Mouse (Mus musculus) adrenal gland, postnatal 36 days (tissue): ENCODE results near the gene Lama5. TPM values are rescaled to one million over a fixed set of nuclear protein-coding genes. Genes with fewer than 3 reads are reported as not detected.

ENCODE experiments used
- DNase-seq, 2 experiments: peaks; one replicate each; pipeline ENCODE4 v3.0.0; 2021; ENCODE audit warnings: mixed read lengths in 1 of 2
- total RNA-seq, 2 experiments: library from RNA; stranded (reverse); gene quantifications; 2 replicates each; pipeline ENCODE4 v1.2.3; 2021

Gene Lama5
- total RNA-seq, 2 experiments from 2014 or later: 25.7 to 74.5 TPM

DNA sequence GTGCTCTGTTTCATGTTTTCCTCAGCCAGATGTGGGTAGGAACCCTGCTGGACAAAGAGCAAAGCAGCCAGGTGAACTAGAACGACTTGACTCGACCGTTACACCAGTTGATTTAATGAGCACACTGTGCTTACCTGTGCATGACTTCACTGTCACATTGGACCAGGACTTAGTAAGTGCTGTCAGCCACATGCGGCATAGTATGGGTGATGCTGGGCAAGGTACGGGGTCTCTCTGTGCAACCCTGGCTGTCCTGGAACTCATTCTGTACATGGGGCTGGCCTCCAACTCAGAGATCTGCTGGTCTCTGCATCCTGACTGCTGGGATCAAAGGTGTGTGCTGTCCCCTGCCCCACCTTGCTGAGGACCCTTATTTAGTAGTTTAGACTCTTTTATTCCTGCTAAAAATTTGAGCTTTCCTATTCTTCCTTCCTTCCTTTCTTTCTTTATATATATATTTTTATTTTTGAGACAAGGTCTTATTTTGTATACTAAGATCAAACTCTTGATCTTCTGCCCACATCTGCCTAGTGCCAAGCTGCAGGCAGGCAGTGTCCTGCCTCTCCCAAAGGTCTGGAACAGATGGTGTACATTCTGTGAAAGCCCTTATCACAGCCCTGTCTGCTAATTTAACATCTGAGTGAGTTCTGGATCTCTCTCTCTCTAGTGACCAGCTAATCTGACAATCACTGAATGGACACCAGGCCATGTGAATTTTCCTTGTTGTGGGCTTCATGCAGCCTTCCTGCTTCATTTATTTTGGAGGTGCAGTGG is 29.0 kb upstream of the Lama5 start:
- DNase-seq: no peak

DNA sequence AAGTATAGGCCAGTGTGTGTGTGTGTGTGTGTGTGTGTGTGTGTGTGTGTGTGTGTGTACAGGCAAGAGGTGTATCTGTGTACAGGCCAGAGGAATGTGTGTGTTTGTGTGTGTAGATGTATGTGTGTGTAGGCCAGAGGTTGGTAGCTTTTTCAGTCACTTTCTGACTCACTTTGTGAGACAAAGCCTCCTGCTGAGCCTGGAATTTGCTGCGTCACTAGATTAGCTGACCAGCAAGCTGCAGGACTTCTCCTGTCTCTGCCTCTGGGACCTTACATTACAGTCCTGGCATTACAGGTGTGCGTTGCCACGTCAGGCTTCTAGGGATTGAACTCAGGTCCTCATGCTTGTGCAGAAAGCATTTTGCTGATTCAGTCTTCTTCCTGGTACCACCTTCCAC is 26.2 kb upstream of the Lama5 start:
- no peak for DNase-seq

DNA sequence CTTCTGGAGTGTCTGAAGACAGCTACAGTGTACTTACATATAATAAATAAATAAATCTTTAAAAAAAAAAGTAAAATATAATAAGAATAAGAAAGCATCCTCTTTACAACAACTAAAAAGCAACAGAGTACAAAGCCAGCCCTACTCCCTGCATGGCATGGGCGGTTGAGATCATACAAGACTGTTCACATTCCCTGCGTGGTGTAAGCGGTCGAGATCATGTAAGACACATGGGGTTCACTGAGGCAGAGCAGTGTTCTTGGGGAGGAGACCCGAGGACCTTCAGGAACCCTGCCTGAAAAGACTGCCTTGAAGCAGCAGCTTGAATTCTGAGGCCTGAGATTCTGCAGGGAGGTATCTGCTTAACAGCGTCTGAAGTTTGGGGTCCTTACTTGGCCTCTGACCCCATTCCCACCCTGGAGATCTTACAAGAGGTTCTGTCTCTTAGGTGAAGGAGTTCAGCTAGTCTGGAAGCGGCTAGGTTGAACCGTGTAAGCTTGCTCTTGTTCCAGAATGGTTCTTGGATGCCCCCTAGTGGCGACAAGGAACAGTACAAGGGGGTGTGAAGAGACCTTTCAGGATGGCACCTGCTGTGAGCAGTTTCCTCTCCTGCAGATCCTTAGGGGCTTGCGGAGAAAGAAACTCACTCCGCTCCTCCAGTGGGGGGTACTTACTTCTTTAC is 25.4 kb upstream of the Lama5 start:
- DNase-seq: peak; percentile 86

DNA sequence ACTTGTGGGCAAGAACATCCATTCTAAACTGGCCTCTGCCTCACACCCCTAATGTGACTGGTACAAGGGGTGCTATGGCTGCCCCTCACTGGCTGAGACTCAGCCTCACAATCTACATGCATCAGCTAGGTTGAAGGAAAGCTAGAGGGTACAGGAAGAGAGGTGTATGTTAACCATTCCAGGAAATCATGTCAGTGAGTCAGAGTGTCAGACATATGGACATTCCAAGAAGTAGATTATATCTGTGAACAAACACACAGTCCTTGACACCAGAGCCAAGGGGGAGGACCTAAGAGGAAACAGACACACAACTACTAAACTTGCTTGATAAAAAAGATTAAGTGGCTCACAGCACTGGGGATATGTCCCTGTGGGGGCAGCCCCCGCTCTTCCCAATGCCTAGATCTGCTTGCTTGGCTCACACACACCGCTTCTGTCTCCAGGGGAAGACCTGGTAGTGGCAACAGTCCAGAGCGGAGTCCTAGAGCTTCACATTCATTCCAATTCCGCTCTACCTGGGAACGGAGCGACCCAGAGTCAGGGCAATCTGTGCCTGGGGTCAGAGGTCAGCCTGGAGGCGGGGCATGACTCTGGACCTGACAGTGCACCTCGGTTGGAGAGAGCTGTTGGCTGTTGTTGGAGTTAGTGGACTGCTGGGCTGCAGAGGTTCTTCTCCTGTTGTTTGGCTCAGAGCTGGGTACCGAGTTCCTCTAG is 23.4 kb upstream of the Lama5 start:
- peak in 1 of 2 experiments; percentile 30 for DNase-seq

DNA sequence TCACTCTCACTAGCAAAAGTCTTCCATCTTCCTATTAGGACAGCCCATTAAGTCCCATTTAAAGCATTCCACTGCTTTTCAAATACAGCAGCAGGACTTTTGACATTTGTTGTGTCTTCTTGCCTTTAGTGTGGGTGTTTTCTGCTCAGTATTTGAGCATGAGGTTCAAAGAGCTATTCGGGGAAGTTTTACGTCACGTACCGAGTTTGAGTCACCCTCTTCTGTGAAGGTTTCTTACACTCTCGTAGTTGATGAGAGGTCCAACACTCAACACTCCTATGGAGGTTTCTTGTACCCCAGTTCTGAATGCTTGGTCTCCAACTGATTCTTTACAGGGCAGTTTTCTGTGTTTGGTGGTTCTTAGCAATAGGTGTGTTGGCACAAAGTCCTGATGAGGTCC is 22.3 kb upstream of the Lama5 start:
- no peak for DNase-seq

DNA sequence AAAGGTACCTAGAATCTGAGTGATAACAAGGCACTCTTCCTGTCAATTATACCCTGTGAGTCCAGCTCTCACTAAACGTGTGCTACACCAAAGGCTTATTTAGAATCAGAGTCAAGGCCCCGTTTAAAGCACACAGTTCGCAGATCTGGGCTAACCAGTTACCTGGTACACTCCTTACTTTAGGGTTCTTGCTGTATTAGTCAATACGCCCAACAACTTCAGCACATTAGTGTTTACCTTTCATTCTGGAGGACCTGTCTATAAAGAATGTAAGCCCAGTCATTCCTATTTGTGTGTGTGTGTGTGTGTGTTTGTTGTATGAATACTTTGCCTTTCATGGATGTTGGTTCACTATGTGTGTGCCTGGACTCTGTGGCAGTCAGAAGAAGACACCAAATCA is 17.4 kb upstream of the Lama5 start:
- no peak for DNase-seq

DNA sequence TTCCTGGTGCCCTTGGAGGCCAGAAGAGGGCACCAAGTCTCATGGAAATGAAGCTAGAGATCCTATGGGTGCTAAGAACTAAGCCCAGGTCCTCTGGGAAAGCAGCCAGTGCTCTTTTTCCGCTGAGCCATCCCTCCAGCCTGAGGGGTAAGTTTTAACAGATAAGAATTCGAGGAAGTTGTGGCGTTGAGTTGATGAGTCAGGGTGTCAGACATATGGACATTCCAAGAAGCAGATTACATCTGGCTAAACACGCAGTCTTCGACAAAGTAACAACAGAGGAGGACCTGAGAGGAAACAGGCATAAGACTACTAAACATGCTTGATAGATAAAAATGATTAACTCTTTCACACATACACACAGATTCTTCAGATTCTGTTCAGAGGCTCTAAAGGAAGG is 12.9 kb upstream of the Lama5 start:
- DNase-seq: no peak

DNA sequence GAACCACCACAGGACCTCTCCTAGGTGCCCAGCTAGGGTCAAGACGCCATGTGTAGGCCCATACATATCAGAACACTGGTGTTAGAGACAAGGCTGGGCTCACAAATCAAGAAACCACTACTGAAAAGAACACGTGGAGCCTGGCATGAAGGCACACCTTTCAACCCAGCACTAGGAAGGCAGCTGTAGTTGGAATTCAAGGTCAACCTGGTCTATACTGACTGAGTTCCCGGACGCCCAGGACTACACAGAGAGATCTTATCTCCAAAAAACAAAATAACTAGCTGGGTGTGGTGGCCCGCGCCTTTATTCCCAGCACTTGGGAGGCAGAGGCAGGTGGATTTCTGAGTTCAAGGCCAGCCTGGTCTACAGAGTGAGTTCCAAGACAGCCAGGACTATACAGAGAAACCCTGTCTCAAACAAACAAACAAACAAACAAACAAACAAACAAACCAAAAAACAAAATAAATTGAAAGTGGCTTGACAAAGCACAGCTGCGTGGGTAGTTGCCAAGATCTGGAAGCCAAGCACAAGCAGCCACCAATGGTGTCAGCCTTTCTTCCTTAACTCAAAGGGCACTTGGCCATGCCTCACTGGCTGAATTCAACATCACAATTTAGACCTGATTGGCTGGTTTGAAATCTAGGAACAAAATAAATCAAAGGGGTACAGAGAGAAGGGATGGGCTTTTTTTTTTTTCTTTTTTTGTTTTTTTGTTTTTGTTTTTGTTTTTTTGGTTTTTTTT is 12.1 kb upstream of the Lama5 start:
- DNase-seq: no peak

DNA sequence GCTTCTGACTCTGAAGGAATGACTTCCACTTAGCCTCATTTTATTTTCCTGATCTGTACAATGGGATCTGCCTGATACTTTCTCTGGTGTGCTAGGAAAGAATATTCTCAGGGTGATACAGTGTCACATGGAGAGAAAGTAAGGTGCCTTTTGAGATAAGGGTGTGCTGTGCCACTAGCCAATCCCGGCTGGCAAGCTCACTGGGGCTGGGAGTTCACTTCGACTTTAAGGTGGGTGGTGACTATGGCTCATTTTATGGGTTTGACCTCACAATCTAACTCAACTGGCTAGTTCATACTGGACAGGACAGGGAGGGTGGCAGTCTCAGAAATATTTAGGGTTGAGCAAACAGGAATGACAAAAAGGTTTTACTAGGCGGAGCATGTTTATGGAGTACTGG is 11.3 kb upstream of the Lama5 start:
- DNase-seq: no peak

DNA sequence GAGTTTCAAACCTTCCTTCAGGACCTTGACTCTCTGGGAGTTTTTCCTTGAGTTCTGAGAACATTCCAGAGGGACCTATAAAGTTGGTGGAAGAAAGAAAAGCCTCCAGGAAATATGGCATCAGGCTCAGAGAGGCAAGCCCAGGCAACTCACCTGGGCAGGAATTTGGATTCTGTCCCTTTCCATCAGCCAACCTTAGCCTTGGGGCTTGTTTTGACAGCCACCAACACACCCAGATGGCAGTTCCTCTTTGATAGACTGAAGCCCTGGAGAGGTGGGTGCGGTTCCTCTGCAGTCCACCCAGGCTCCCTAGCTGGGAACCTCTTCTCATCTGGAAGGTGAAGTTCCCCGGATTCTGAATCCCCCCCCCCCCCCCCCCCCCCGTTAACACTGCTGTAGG is 10.8 kb upstream of the Lama5 start:
- DNase-seq: no peak

DNA sequence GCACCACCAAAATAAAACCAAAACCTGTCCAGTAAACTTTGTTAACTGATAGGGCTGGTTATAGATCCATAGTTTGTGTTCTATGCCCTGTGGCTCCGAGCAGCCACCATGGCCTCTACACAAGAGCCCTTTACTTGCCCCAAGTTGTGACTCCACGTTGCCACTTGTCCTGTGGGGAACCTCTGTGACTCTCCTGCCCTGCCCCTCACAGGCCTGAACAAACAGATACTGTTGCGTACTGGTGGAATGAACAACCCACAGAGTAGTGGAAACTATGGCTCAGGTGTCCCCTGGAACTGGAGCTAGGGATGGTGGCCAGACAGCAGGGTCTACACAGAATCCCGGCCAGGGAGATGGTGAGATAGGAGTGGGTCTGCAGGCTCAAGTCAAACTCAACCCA is 10.1 kb upstream of the Lama5 start:
- DNase-seq: no peak

DNA sequence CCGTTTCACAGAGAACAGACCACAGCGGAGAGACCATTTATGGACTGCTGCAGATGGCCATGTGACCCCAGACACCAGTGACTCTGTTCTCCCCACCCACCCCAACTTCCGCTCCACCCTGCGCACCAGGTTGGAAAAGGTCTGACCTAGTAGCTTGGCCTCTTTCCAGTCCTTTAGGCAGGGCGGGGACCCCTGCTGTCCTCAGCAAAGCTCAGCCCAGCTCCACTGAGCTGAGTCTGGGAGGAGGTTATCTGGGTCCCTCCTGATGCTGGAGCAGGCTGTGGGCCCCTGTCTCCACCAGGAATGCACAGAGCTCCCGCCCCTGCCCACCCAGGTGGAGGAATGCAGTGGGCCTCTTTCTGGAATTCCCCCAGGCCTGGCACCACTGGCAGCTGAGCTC is 9.3 kb upstream of the Lama5 start:
- no peak for DNase-seq

DNA sequence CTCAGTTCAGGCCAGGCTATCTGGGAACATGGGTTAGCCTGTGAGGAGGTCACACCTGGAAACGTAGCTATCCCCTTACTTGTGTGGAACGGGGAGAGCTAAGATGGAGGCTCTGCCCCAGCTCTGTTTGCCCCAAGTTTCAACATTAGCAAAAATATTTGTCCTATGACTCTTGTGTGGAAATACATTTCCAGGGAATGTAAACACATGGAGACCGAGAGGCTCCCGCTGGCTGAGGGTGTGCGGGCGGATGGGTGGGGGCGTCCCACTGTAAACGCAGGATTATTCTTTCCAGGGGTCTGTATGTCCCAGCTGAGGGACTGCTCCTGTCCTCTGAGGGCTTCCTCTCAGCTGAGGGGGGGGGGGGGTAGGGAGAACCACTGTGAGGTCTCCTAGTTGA is 8.7 kb upstream of the Lama5 start:
- no peak for DNase-seq

DNA sequence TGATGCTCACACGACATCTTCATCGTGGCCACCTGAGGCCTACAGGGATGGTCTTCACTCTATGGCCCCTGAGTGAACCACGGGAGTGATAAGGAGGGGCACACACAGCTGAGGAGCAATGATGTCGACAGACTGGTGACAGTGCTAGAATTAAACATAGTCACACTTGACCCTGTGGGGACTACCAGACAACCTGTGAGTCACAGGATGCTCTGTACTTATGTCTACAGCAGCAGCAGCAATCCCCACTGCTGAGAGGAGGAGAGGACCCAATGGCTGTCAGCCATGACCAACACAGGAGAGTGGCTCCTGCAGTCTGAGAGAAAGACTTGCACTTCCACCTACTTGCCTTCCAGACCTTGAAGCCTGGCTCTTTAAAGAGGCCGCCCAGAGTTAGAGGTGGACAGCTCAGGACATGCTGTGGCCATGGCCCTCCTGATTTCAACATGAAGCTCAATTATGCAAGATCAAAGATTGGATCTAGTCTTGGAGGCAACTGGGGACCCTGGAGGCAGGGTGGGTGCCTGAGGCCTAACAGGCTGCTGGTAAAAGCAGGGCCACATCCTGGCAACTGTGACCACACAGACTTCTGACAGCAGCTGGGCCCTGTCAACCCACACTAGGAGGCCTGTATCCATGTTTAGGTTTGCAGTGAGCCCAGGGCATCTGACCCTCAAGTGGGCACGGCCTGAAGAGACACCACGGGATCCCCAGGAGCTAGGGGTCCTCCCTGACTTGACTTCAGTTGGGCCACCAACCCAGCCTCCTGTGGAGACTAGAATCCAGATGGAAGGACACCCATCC is 7.6 kb upstream of the Lama5 start:
- DNase-seq: no peak

DNA sequence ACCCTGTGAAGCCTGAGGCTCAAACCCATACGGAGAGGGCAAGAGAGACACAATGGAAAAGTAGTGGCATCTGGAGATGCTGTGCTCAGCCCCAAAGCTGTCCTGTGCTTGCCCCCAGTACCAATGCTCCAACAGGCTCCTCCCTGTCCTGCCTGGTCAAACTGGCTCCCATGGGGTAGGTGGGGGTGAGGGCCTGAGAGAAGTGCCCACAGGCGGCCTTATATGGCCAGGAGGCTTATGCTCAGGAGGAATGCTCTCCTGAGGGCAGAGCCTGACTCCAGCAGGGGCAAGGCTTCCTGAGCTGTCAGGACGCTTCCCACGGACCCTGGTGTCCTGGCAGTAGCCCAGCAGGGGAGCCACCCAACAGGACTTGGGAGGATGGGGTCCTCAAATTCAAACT is 4.8 kb upstream of the Lama5 start:
- DNase-seq: no peak

DNA sequence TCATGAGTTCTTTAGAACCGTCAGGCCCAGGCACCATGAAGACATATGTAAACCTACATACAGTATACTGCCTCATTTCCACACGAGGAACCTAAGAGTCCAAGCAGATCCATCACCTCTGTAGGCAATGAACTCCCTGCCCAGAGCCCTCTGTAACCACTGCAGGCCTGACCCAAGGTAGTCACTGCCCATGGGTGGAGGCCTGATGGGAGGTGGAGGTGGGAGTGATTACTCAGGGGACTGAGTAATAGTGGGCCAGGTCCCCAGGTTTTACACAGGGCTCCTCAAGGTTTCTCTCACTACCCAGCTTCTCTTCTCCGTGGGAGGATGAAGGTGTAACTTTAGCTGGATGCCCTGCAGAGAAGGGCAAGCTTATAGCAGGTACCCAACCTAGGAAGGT is 3.5 kb upstream of the Lama5 start:
- no peak for DNase-seq

DNA sequence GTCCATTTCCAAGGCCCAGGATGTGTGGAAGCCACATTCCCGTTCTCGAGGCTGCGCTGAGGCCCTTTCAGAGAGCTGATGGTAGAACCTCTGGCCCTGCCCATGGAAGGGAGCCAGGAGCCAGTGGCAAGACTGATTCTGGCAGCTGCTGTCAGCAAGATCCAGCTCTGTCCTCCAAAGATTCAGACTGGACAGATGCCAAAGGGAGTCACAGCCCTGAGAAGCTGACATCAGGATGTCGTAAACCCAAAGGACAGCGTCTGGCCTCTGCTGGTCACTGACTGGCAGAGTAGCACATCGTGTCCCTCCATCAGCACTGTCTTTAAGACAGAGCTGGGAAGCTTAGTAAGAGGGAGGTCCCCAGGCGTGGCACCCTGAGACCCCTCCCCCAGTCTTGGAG is 2.9 kb upstream of the Lama5 start:
- DNase-seq: peak; percentile 92 to 93

DNA sequence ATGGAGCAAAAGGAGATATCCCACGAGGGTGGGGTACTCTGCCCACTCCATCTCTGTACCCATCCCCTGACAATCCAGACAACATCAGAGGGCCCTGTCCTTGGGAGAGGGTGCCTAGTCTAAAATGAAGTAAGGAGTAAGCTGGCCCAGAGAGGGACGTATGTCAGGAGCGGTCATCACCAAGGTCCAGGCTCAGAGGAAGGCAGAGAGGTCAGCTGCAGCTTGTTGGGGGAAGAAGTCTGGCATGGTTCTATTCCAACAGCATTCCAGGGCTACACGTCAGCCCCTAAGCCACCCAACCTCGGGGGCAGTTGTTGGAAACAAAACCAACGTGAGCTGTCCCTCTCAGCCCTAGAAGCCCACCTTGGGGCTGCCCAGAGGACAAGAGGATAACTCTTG is 2.4 kb upstream of the Lama5 start:
- peak; percentile 33 to 35 for DNase-seq

DNA sequence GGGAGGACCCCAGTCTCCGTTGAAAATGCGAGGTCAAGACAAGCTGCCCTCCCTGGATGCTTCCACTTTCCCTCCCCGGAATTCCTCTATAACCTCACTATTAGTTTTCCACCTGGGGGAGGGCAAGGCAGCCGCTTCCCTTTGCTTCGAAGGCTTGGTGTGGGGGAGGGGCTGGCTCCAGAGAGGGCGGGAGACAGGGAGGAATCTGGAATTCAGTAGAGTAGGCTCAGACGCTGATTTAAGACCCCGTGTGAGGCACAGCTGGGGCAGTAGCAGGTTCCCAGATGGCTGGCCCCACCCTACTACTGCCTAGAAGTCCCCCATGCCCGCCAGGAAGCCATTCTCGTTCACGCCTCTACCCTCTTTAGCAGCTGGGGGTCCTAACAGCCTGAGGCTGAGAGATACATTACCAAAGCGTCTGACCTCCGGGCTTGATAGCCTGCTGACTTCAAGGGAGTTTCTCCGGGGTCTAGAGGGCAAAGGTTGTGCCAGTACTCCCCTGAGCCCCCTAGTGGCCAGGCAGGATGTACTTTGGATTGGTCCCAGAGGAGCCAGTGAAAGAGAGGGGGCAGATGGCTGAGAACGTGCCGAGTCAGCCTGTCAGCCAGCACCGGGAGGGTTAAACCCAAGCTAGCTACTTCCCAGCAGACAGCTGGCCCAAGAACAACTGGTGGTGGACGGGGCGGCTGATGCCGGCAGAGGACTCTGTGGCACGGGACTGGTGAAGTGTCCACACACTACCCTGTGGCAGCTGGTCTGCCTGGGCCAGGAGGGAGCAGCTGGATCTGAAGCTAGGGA is 1.8 kb upstream of the Lama5 start:
- DNase-seq: peak; percentile 60 to 79

DNA sequence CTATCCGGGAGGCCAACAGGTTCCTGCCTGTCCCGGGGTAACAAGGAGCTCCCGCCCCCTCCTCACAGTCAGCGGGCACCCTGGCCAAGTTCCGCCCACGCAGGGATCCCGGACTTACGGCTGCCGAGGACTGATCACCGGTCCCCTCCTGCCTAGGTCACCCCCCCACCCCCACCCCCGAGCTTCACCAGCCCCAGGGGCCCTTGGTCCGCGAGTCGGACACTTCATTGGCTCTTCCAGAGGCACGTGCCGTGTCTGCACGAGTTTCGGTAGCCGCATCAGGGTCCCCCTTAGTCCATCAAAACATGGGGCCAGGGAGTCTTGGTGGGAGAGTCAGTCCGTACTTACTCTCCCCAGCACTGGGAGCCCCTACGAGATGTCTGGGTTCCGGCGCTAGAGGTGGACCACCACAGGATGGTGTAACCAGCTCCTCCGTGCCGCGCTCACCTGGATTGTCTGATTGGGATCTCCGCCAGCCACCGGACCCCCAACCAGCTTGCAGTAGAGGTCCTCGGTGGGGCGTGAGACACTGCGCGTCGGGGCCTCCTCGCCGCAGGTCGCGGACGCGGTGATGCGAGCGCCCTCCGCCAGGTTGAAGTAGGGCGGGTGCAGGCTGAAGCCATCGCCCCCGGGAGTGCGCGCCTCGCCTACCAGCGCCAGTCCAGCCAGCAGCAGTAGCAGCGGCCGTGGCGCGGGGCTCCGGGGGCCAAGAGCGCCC is 456 bp downstream of the Lama5 start:
- DNase-seq: peak; percentile 57 to 70
